Mouse (Mus musculus): ENCODE measurements around the gene Inppl1.

Inppl1 gene

GRCm38 (mm10) chr7:101837154-101837605 lies 849 bp downstream of the Inppl1 start:
- no peak for DNase-seq

GRCm38 (mm10) chr7:101836271-101837153 lies 1.5 kb downstream of the Inppl1 start:
- peak; percentile 28 for DNase-seq

- DNase-seq: no peak
Observed at GRCm38 (mm10) chr7:101835457-101836109, 2.4 kb downstream of the Inppl1 start.

- no peak for DNase-seq
Observed at GRCm38 (mm10) chr7:101834903-101835302, 3.1 kb downstream of the Inppl1 start.

GRCm38 (mm10) chr7:101833916-101834584 lies 4.0 kb downstream of the Inppl1 start:
- DNase-seq: no peak

- DNase-seq: no peak
Observed at GRCm38 (mm10) chr7:101833352-101833751, 4.7 kb downstream of the Inppl1 start.

- DNase-seq: no peak
Observed at GRCm38 (mm10) chr7:101832372-101832771, 5.7 kb downstream of the Inppl1 start.

GRCm38 (mm10) chr7:101831437-101831836 lies 6.6 kb downstream of the Inppl1 start:
- no peak for DNase-seq

- no peak for DNase-seq
Observed at GRCm38 (mm10) chr7:101830373-101830772, 7.7 kb downstream of the Inppl1 start.

- DNase-seq: no peak
Observed at GRCm38 (mm10) chr7:101823758-101824630, 14.0 kb downstream of the Inppl1 start.

GRCm38 (mm10) chr7:101822836-101823757 lies 14.9 kb downstream of the Inppl1 start:
- DNase-seq: no peak

GRCm38 (mm10) chr7:101821571-101822501 lies 16.2 kb downstream of the Inppl1 start:
- DNase-seq: no peak

- DNase-seq: no peak
Observed at GRCm38 (mm10) chr7:101820295-101821030, 17.6 kb downstream of the Inppl1 start.

- no peak for DNase-seq
Observed at GRCm38 (mm10) chr7:101817861-101818401, 20.1 kb downstream of the Inppl1 start, which contains the start of gene Phox2a. Phox2a (plus strand) TSS chr7:101818313.

- DNase-seq: no peak
Observed at GRCm38 (mm10) chr7:101777053-101777452, 61.0 kb downstream of the Inppl1 start.

- no peak for DNase-seq
Observed at GRCm38 (mm10) chr7:101772687-101773086, 65.3 kb downstream of the Inppl1 start.
